Mouse (Mus musculus): ENCODE data around the gene Adamts20. TPM values are rescaled to one million over a fixed set of nuclear protein-coding genes. Genes with fewer than 3 reads are reported as not detected.

Adamts20 gene
- polyA plus RNA-seq, 1 experiment from 2014 or later: 3.4 TPM

DNA sequence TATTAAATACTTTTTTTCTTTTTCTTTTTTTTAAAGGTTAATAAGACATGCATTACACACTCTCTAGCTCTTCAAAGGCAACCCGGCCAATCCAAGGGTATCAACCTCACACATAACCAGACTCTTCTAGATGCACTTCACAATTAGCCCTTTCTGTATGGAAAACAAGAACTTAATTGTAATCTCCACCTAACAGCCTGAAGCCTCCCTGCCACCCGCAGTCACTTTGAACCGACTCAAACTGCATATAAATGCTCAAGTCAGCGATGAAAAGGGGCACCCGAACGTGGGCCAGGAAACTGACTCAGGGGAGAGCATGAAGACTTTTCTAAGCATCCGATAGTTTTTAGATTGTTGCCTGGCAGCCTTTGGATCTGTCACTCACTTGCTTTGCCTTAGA lies 12.1 kb upstream of the Adamts20 start:
- peak; percentile 48; the same call in 1 of the 2 replicates for ATAC-seq
- H3K4me1 ChIP-seq: peaks cover 33% of the 10 kb centered on the region
- no peaks in the 10 kb centered on the region for H3K27me3 ChIP-seq
- H3K9me3 ChIP-seq (replicated peaks): no peaks in the 10 kb centered on the region
- WGBS: 12% methylated on average over 7 of the region's 7 CpGs
- no peaks in the 10 kb centered on the region for H3K36me3 ChIP-seq (ENCODE audit: poor library complexity, severe bottlenecking)
- H3K9ac ChIP-seq: no peak overlapping the region
- H3K4me3 ChIP-seq: no peak overlapping the region
- H3K4me2 ChIP-seq: no peak overlapping the region
- H3K27ac ChIP-seq: no peak overlapping the region

- Histone ChIP-seq H3K27ac (no peak overlapping the region), H3K36me3 (ENCODE audit: poor library complexity, severe bottlenecking) (no peaks in the 10 kb centered on the region), H3K9me3 (replicated peaks) (no peaks in the 10 kb centered on the region), H3K4me3 (no peak overlapping the region), H3K4me2 (no peak overlapping the region), H3K9ac (no peak overlapping the region), H3K4me1 (peaks cover 33% of the 10 kb centered on the region), H3K27me3 (no peaks in the 10 kb centered on the region)
- WGBS: 93% methylated on average over 5 of the region's 5 CpGs
- no peak for ATAC-seq
Measured at GRCm38 (mm10) chr15:94475975-94476374, 10.8 kb upstream of the Adamts20 start.

GRCm38 (mm10) chr15:94470361-94470760 lies 5.1 kb upstream of the Adamts20 start:
- no peak overlapping the region for H3K4me2 ChIP-seq
- WGBS: 84% methylated on average over 5 of the region's 5 CpGs
- H3K9me3 ChIP-seq (replicated peaks): no peaks in the 10 kb centered on the region
- no peak overlapping the region for H3K27ac ChIP-seq
- ATAC-seq: no peak
- H3K27me3 ChIP-seq: no peaks in the 10 kb centered on the region
- no peak overlapping the region for H3K9ac ChIP-seq
- H3K4me1 ChIP-seq: no peaks in the 10 kb centered on the region
- H3K4me3 ChIP-seq: no peak overlapping the region
- no peaks in the 10 kb centered on the region for H3K36me3 ChIP-seq (ENCODE audit: poor library complexity, severe bottlenecking)

GRCm38 (mm10) chr15:94464881-94465280 lies 337 bp downstream of the Adamts20 start:
- H3K9ac ChIP-seq: no peak overlapping the region
- H3K4me2 ChIP-seq: no peak overlapping the region
- no peak overlapping the region for H3K27ac ChIP-seq
- 59% methylated on average over 14 of the region's 14 CpGs for WGBS
- H3K27me3 ChIP-seq: no peaks in the 10 kb centered on the region
- H3K4me3 ChIP-seq: no peak overlapping the region
- H3K9me3 ChIP-seq (replicated peaks): no peaks in the 10 kb centered on the region
- ATAC-seq: no peak
- no peaks in the 10 kb centered on the region; the same call in 1 of the 2 replicates for H3K4me1 ChIP-seq
- no peaks in the 10 kb centered on the region for H3K36me3 ChIP-seq (ENCODE audit: poor library complexity, severe bottlenecking)

DNA sequence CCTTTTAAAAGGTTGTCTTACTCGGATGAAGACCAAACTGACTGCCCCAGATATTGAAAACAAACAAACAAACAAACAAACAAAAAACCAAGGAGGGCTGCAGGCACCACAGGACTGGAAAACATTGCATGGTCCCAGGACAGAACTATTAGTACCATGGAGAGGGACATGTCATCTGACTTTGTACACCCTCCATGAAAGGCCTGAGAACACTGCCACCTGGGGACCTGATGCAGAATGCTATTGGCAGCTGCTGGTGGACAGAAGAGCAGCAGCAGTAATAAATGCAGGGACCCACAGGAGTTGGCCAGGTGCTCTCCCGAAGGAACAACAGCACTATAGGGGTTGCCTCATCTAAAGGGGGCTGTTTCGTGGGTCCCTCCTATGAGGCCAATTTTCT lies 2.0 kb downstream of the Adamts20 start:
- 81% methylated on average over 3 of the region's 3 CpGs for WGBS
- Histone ChIP-seq H3K36me3 (ENCODE audit: poor library complexity, severe bottlenecking) (no peaks in the 10 kb centered on the region), H3K27me3 (no peaks in the 10 kb centered on the region), H3K9me3 (replicated peaks) (no peaks in the 10 kb centered on the region), H3K4me1 (no peaks in the 10 kb centered on the region; the same call in 1 of the 2 replicates), H3K4me3 (no peak overlapping the region), H3K27ac (no peak overlapping the region), H3K4me2 (no peak overlapping the region), H3K9ac (no peak overlapping the region)
- no peak for ATAC-seq

GRCm38 (mm10) chr15:94462206-94462605 lies 3.0 kb downstream of the Adamts20 start:
- Histone ChIP-seq H3K9me3 (replicated peaks) (no peaks in the 10 kb centered on the region), H3K4me1 (no peaks in the 10 kb centered on the region; the same call in 1 of the 2 replicates), H3K4me3 (no peak overlapping the region), H3K36me3 (ENCODE audit: poor library complexity, severe bottlenecking) (no peaks in the 10 kb centered on the region), H3K4me2 (no peak overlapping the region), H3K9ac (no peak overlapping the region), H3K27ac (no peak overlapping the region), H3K27me3 (no peaks in the 10 kb centered on the region)
- WGBS: 7% methylated on average over 3 of the region's 3 CpGs
- no peak for ATAC-seq

DNA sequence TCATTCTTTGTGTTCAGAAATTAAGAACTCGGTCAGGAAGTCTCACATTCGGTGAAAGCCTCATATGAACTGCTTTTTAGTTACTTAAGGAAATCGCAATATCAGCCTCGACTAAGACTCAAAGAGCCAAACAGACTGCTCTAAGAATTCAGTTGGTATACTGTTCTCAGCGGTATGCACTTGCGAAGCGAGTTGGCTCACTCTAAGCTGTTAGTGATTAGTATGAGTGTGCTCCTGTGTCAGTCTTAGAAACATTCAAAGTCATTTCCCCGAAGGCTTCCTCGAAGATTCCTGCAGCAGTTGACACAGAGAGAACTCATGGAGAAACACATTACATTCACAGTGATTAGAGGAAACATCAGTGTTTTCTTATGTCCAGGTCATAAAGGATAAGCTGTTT lies 4.1 kb downstream of the Adamts20 start:
- Histone ChIP-seq H3K27ac (no peak overlapping the region), H3K4me1 (no peaks in the 10 kb centered on the region; the same call in 1 of the 2 replicates), H3K4me2 (0 out of 2 replicates have a peak overlapping the region, but pooled peaks have one; percentile 2), H3K9me3 (replicated peaks) (no peaks in the 10 kb centered on the region), H3K9ac (no peak overlapping the region), H3K36me3 (ENCODE audit: poor library complexity, severe bottlenecking) (no peaks in the 10 kb centered on the region), H3K27me3 (no peaks in the 10 kb centered on the region), H3K4me3 (no peak overlapping the region)
- no peak for ATAC-seq
- WGBS: 29% methylated on average over 9 of the region's 9 CpGs

- no peaks in the 10 kb centered on the region for H3K27me3 ChIP-seq
- H3K4me1 ChIP-seq: no peaks in the 10 kb centered on the region; the same call in 1 of the 2 replicates
- H3K36me3 ChIP-seq (ENCODE audit: poor library complexity, severe bottlenecking): no peaks in the 10 kb centered on the region
- no peak overlapping the region for H3K4me3 ChIP-seq
- no peak overlapping the region for H3K27ac ChIP-seq
- H3K9ac ChIP-seq: no peak overlapping the region
- H3K9me3 ChIP-seq (replicated peaks): no peaks in the 10 kb centered on the region
- no peak for ATAC-seq
- 82% methylated on average over 18 of the region's 18 CpGs for WGBS
- no peak overlapping the region for H3K4me2 ChIP-seq
Measured at GRCm38 (mm10) chr15:94457636-94458390, 7.4 kb downstream of the Adamts20 start.

DNA sequence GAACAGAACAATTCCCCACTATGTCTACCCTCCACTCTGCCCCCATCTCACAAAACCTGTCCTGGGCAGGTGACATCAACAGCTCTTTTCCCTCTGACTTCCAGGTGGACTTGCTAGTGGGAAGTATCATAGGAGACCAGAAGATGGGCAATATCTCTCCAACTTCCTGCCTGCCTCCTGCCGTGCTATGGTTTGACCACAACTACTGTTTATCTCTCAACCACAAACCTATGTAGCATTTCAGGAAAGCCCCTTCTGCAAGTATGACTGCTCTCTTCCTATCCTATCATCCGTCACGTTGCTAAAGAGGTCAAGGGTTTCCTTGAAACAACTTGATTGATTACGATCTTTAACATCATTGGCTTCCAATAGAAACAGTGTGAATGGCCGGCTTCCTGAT lies 12.4 kb downstream of the Adamts20 start:
- Histone ChIP-seq H3K4me3 (no peak overlapping the region), H3K36me3 (ENCODE audit: poor library complexity, severe bottlenecking) (no peaks in the 10 kb centered on the region), H3K9me3 (replicated peaks) (no peaks in the 10 kb centered on the region), H3K4me1 (no peaks in the 10 kb centered on the region), H3K9ac (no peak overlapping the region), H3K4me2 (no peak overlapping the region), H3K27ac (no peak overlapping the region), H3K27me3 (no peaks in the 10 kb centered on the region)
- no peak for ATAC-seq
- 96% methylated on average over 5 of the region's 5 CpGs for WGBS

- Histone ChIP-seq H3K9ac (no peak overlapping the region), H3K27ac (no peak overlapping the region), H3K36me3 (ENCODE audit: poor library complexity, severe bottlenecking) (no peaks in the 10 kb centered on the region), H3K4me2 (no peak overlapping the region), H3K9me3 (replicated peaks) (no peaks in the 10 kb centered on the region), H3K4me1 (no peaks in the 10 kb centered on the region), H3K4me3 (no peak overlapping the region), H3K27me3 (no peaks in the 10 kb centered on the region)
- ATAC-seq: no peak
- WGBS: 83% methylated on average over 8 of the region's 8 CpGs
Measured at GRCm38 (mm10) chr15:94451600-94451999, 13.6 kb downstream of the Adamts20 start.

DNA sequence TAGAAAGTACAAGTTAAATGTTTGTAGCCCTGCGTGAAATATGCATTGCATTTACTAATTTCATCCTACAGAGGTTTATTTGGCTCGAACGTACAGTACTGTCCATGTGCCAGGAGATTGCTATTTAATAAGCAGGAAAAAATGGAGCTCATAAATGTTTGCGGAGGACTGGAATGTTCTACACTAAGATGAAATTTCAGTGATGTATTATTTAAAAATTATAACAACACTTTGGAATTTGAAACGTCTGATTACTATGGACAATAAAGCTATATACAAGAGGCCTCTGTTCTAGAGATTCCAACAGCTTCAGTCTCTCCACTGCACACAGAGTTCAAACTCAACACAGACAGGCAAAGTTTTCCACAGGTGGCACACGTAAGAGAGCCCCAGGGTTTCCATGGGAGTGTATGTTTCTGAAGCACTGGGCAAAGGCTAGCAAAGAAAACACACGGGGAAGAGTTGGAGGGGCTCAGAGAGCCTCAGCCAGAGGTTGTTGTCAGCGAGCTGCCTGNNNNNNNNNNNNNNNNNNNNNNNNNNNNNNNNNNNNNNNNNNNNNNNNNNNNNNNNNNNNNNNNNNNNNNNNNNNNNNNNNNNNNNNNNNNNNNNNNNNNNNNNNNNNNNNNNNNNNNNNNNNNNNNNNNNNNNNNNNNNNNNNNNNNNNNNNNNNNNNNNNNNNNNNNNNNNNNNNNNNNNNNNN lies 20.6 kb downstream of the Adamts20 start:
- WGBS: 73% methylated on average over 8 of the region's 8 CpGs
- Histone ChIP-seq H3K4me1 (peaks cover 23% of the 10 kb centered on the region), H3K4me2 (no peak overlapping the region), H3K4me3 (no peak overlapping the region), H3K9me3 (replicated peaks) (no peaks in the 10 kb centered on the region), H3K36me3 (ENCODE audit: poor library complexity, severe bottlenecking) (no peaks in the 10 kb centered on the region), H3K27me3 (no peaks in the 10 kb centered on the region), H3K27ac (no peak overlapping the region; the same call in 1 of the 2 replicates), H3K9ac (no peak overlapping the region; the same call in 1 of the 2 replicates)
- ATAC-seq: no peak

DNA sequence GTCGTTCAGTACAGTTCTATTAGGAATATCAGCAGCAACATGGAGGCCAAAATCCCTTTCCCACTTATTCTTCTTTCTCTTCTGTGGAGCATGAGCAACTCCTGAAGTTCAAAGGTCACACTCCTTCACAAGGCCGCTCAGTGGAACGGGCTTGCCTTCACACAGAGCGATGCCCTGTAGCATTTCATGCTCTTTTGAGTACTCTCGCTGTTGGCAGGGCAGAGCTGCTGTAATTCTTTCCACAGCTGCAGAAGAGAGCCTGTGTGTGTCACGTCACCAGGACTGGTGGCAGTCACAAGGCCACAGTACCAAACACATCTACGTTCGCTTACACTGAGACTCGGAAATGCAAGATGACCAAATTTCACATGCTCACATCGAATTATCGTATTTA lies 21.2 kb downstream of the Adamts20 start:
- no peak overlapping the region for H3K4me3 ChIP-seq
- no peak overlapping the region for H3K27ac ChIP-seq
- no peak overlapping the region for H3K4me2 ChIP-seq
- no peaks in the 10 kb centered on the region for H3K9me3 ChIP-seq (replicated peaks)
- no peak overlapping the region for H3K9ac ChIP-seq
- H3K4me1 ChIP-seq: peaks cover 23% of the 10 kb centered on the region
- no peaks in the 10 kb centered on the region for H3K27me3 ChIP-seq
- no peak for ATAC-seq
- no peaks in the 10 kb centered on the region for H3K36me3 ChIP-seq (ENCODE audit: poor library complexity, severe bottlenecking)
- WGBS: 74% methylated on average over 11 of the region's 11 CpGs
